Mouse (Mus musculus): ENCODE measurements at regions not wholly inside any gene's neighbourhood (a gene's known extent, or its start where the extent isn't known, plus 50 kb on each side); places are given as distances from the start of the nearest gene placed in this dataset.

- DNase-seq: no peak
These were observed 111.9 kb downstream of the Tbx5 start for GRCm38 (mm10) chr5:119944371-119944770.

- DNase-seq: no peak
These were observed 115.9 kb downstream of the Tbx5 start for GRCm38 (mm10) chr5:119948399-119948798.

GRCm38 (mm10) chr5:119952085-119952484 lies 119.6 kb downstream of the Tbx5 start:
- DNase-seq: no peak

GRCm38 (mm10) chr5:119953189-119953588 lies 120.7 kb downstream of the Tbx5 start:
- peak in 1 of 2 experiments; percentile 5 for DNase-seq

GRCm38 (mm10) chr5:119953811-119954566 lies 121.5 kb downstream of the Tbx5 start:
- no peak for DNase-seq

- no peak for DNase-seq
These were observed 126.5 kb downstream of the Tbx5 start for GRCm38 (mm10) chr5:119958942-119959341.

GRCm38 (mm10) chr5:119964751-119965150 lies 132.3 kb downstream of the Tbx5 start:
- DNase-seq: no peak

GRCm38 (mm10) chr5:119971286-119971685 lies 138.8 kb downstream of the Tbx5 start:
- no peak for DNase-seq

GRCm38 (mm10) chr5:119972802-119973437 lies 140.5 kb downstream of the Tbx5 start:
- DNase-seq: no peak

GRCm38 (mm10) chr5:119978096-119978715 lies 138.1 kb upstream of the Rbm19 start:
- no peak for DNase-seq

GRCm38 (mm10) chr5:119981111-119981807 lies 135.0 kb upstream of the Rbm19 start:
- peak in 1 of 2 experiments; percentile 25 for DNase-seq

GRCm38 (mm10) chr5:119984206-119984605 lies 132.1 kb upstream of the Rbm19 start:
- DNase-seq: no peak

GRCm38 (mm10) chr5:119992130-119992529 lies 124.1 kb upstream of the Rbm19 start:
- no peak for DNase-seq

- DNase-seq: no peak
These were observed 120.5 kb upstream of the Rbm19 start for GRCm38 (mm10) chr5:119995726-119996125.

- no peak for DNase-seq
These were observed 110.4 kb upstream of the Rbm19 start for GRCm38 (mm10) chr5:120005696-120006469.

- no peak for DNase-seq
These were observed 108.5 kb upstream of the Rbm19 start for GRCm38 (mm10) chr5:120007738-120008137.

- no peak for DNase-seq
These were observed 108.0 kb upstream of the Rbm19 start for GRCm38 (mm10) chr5:120008306-120008705.

GRCm38 (mm10) chr5:120015417-120015816 lies 100.8 kb upstream of the Rbm19 start:
- DNase-seq: no peak

GRCm38 (mm10) chr5:120018126-120018525 lies 98.1 kb upstream of the Rbm19 start:
- no peak for DNase-seq

- DNase-seq: no peak
These were observed 95.5 kb upstream of the Rbm19 start for GRCm38 (mm10) chr5:120020748-120021147.

- no peak for DNase-seq
These were observed 94.0 kb upstream of the Rbm19 start for GRCm38 (mm10) chr5:120022276-120022675.

- DNase-seq: peak in 1 of 2 experiments; percentile 4
These were observed 92.2 kb upstream of the Rbm19 start for GRCm38 (mm10) chr5:120024071-120024470.

Data from cerebellum, postnatal 14 days (tissue).